Mouse (Mus musculus) kidney, adult 11 months (tissue): Measurements from ENCODE around the gene Zfp428.

Source experiments
- DNase-seq: peaks from one replicate; pipeline ENCODE4 v3.0.0; 2022

Zfp428 gene

DNA sequence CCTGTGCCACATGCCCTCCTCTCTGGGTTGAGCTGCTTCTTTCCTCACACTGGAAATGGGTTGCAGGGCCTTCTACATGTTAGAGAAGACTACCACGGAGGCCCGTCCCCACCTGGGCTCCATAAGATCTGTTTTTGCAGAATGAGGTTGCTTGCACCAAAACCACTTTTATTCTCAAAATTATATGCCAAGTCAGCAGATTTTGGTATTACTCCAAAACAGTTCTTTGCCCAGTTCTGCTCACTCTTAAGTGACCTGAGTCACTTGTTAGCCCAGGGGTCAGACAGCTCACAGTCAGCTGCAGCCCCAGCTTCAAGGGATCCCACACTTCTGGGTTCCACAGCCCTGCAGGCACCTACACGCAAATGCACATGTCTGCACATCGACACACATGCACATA is 54.6 kb downstream of the Zfp428 start:
- DNase-seq, result no peak

DNA sequence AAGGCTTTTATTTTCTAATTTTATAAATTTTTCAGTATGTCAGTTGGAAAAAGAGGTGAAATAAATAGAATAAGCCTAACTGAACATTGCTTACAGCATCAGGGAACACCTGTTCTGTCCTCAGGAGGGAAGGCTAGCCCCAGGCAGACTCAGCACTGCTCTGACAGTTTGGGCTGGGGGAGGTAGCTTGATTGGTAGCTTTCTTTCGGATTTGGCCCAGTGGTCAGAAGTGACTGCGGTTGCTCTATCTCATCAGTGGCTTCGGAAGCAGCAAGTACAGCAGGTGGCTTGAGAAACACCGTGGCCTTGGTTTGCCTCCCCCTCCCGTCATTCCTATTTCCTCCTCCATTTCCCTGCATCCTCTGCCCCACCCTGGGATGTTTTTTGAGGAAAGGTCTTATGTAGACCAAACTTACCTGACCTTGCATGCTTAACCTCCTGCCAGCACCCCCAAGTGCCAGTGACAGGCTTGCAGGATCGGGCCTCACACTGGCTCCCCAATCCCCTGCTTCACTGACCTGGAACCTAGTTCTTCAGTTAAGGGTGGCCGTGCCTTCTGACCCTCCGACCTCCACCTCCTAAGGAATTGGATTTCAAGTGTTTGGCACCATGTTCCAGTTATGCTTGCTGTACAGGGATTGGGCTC is 56.5 kb downstream of the Zfp428 start:
- no peak for DNase-seq

DNA sequence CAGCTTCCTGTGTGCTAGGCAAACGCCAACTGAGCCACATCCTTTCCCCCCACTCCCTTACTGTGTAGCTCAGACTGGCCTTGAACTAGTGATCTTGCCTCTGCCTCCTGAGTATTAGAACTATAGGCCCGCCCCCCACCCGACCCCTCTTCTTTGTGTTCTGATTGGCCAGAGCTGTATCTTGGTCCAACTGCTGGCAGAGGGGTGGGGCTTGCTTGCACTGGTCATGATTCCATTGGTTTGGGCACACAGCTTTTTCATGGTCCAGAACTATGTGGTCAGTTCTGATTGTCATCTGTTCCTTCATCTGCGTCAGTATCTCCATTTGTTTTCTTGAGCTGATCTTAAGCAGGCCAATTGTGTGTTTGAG is 57.0 kb downstream of the Zfp428 start:
- DNase-seq, result no peak

DNA sequence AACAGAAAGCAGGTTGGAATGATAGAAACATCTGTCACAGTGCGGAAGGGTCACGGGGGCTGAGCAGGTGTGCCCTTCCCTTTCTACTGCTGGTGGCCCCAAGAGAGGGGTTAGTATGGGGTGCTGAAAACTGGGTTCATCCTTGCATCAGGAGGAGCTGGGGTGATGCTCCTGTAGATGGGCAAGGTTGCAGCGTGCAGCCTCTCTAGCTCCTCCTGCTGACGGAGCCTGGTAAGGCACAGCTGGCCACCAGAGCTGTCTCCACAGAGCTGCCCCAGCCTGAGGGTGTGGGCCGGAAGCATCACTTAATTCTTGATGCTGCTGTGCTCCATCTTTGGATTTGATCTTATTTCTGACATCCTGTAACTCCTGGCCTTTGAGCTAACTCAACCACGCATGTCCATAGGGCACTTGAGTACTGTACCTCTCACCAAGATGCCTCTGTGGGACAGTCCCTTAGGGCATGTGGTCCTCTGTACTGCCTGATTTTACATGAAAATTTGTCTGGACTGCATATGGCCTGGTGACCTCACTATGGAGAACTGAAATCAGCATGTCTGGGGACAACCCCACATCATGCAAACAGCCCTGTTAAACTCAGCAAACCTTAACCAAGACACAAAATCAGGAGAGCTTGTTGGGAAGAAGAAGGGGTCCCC is 57.9 kb downstream of the Zfp428 start:
- peak; percentile 53 for DNase-seq
